Mouse (Mus musculus) hindbrain, embryonic 13.5 days (tissue): ENCODE measurements around the gene G3bp1. TPM values are rescaled to one million over a fixed set of nuclear protein-coding genes. Genes with fewer than 3 reads are reported as not detected.

Experiments used
- ATAC-seq: fragments of 200-750 bp; cut with Nextera tagmentation; 2 replicates; pipeline ENCODE4 v1.8.0; 2017; ENCODE audit warnings: moderate TSS enrichment; ENCODE audit not compliant: low FRiP score
- H3K27ac ChIP-seq: fragments of 300-500 bp; sonication (generic); 2 replicates; pipeline ENCODE4 v1.5.1; 2015; ENCODE audit warnings: inconsistent platforms, mild to moderate bottlenecking, moderate library complexity
- H3K27me3 ChIP-seq: fragments of 300-500 bp; sonication (generic); 2 replicates; pipeline ENCODE4 v1.6.1; 2015; ENCODE audit warnings: mild to moderate bottlenecking, inconsistent platforms
- H3K36me3 ChIP-seq: fragments of 300-500 bp; sonication (generic); 2 replicates; pipeline ENCODE4 v1.6.1; 2015; ENCODE audit warnings: mild to moderate bottlenecking, inconsistent platforms
- H3K4me1 ChIP-seq: fragments of 300-500 bp; sonication (generic); replicated peaks from 2 replicates; pipeline ENCODE4 v1.6.1; 2015; ENCODE audit warnings: inconsistent platforms
- H3K4me2 ChIP-seq: fragments of 300-500 bp; sonication (generic); 2 replicates; pipeline ENCODE4 v1.6.1; 2015; ENCODE audit warnings: inconsistent platforms, mild to moderate bottlenecking, moderate library complexity
- H3K4me3 ChIP-seq: fragments of 300-500 bp; sonication (generic); 2 replicates; pipeline ENCODE4 v1.5.1; 2015; ENCODE audit warnings: mild to moderate bottlenecking, inconsistent platforms
- H3K9ac ChIP-seq: fragments of 300-500 bp; sonication (generic); 2 replicates; pipeline ENCODE4 v1.6.1; 2015; ENCODE audit warnings: mild to moderate bottlenecking, inconsistent platforms
- H3K9me3 ChIP-seq: fragments of 300-500 bp; sonication (generic); 2 replicates; pipeline ENCODE4 v1.6.1; 2016; ENCODE audit warnings: inconsistent platforms
- WGBS: fragments of 180-500 bp; shearing (Covaris S2); methylation state at CpG from one replicate; pipeline ENCODE4 v1.1.7; 2015; 5-methylcytosine and 5-hydroxymethylcytosine counted together
- polyA plus RNA-seq: library from polyadenylated mRNA; unstranded; fragments of >200 nt; fragmentation: Nextera tagmentation; extraction: Ambion mirVana; gene quantifications from 2 replicates; pipeline ENCODE4 v1.2.1, GENCODE M21; 2015

The G3bp1 gene
- polyA plus RNA-seq, 1 experiment from 2014 or later, result 126 TPM

DNA sequence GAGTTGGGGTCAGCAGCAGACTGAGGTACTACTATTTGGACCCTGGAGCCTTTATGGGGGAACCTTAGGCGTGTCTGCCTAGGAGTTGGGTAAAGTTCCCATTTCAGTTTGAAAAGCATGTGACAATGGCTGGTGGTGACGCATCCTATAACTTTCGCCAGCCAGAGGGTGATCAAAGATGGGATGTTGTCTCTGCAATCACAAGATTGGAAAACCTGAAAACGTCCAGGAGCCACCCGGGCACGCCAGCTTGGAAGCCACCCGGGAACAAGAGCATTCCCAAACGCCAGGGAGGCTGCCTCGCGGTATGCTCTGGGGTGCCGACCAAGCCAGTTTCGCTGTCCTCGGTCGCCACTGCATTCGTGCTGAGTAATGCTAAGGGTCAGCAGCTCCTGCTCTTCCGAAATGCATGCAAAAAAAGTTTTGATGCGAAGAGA lies 856 bp upstream of the G3bp1 start:
- peak; percentile 7; the same call in 1 of the 2 replicates for ATAC-seq
- 3% methylated on average over 17 of the region's 17 CpGs for WGBS

GRCm38 (mm10) chr11:55469923-55470691 lies 622 bp downstream of the G3bp1 start:
- under 1% methylated on average over 46 of the region's 46 CpGs for WGBS
- H3K27ac ChIP-seq, result peak overlapping the region; percentile 93
- H3K4me1 ChIP-seq, result peaks cover 31% of the 10 kb centered on the region
- H3K4me2 ChIP-seq, result peak overlapping the region; percentile 88
- no peaks in the 10 kb centered on the region for H3K27me3 ChIP-seq
- peak overlapping the region; percentile 97 for H3K9ac ChIP-seq
- H3K9me3 ChIP-seq, result no peaks in the 10 kb centered on the region
- H3K36me3 ChIP-seq, result peaks cover 14% of the 10 kb centered on the region; the same call in 1 of the 2 replicates
- peak; percentile 43 for ATAC-seq
- H3K4me3 ChIP-seq, result peak overlapping the region; percentile 93

More for the DNA sequence above, 856 bp upstream of the G3bp1 start:
- Histone ChIP-seq H3K4me1 (peaks cover 26% of the 10 kb centered on the region), H3K4me3 (peak overlapping the region; percentile 45), H3K9me3 (no peaks in the 10 kb centered on the region), H3K36me3 (peaks cover 9% of the 10 kb centered on the region; the same call in 1 of the 2 replicates), H3K27me3 (no peaks in the 10 kb centered on the region), H3K4me2 (peak overlapping the region; percentile 82), H3K27ac (peak overlapping the region; percentile 92), H3K9ac (peak overlapping the region; percentile 76)

GRCm38 (mm10) chr11:55470761-55471160 lies 1.3 kb downstream of the G3bp1 start:
- no peak for ATAC-seq
- Histone ChIP-seq H3K27me3 (no peaks in the 10 kb centered on the region), H3K36me3 (peaks cover 14% of the 10 kb centered on the region; the same call in 1 of the 2 replicates), H3K4me1 (peaks cover 32% of the 10 kb centered on the region), H3K4me2 (peak overlapping the region; percentile 88), H3K4me3 (peak overlapping the region; percentile 93), H3K9me3 (no peaks in the 10 kb centered on the region), H3K9ac (peak overlapping the region; percentile 97), H3K27ac (no peak overlapping the region)
- 62% methylated on average over 8 of the region's 8 CpGs for WGBS

GRCm38 (mm10) chr11:55471467-55471866 lies 2.0 kb downstream of the G3bp1 start:
- Histone ChIP-seq H3K4me1 (peaks cover 35% of the 10 kb centered on the region), H3K4me3 (peak overlapping the region; percentile 93; the same call in 1 of the 2 replicates), H3K36me3 (peaks cover 14% of the 10 kb centered on the region; the same call in 1 of the 2 replicates), H3K9ac (no peak overlapping the region), H3K27me3 (no peaks in the 10 kb centered on the region), H3K4me2 (peak overlapping the region; percentile 88), H3K9me3 (no peaks in the 10 kb centered on the region), H3K27ac (no peak overlapping the region)
- ATAC-seq, result no peak
- 94% methylated on average over 7 of the region's 7 CpGs for WGBS

- no peak for ATAC-seq
- no peaks in the 10 kb centered on the region for H3K9me3 ChIP-seq
- no peak overlapping the region for H3K4me3 ChIP-seq
- peaks cover 14% of the 10 kb centered on the region; the same call in 1 of the 2 replicates for H3K36me3 ChIP-seq
- H3K4me1 ChIP-seq, result peaks cover 37% of the 10 kb centered on the region
- WGBS, result 86% methylated on average over 3 of the region's 3 CpGs
- H3K27ac ChIP-seq, result no peak overlapping the region
- no peaks in the 10 kb centered on the region for H3K27me3 ChIP-seq
- no peak overlapping the region for H3K9ac ChIP-seq
- no peak overlapping the region for H3K4me2 ChIP-seq
Observed at GRCm38 (mm10) chr11:55473219-55473618, 3.7 kb downstream of the G3bp1 start.

- Histone ChIP-seq H3K4me2 (no peak overlapping the region), H3K27ac (no peak overlapping the region), H3K9ac (no peak overlapping the region), H3K9me3 (no peaks in the 10 kb centered on the region), H3K36me3 (peaks cover 66% of the 10 kb centered on the region), H3K4me1 (no peaks in the 10 kb centered on the region), H3K4me3 (no peak overlapping the region), H3K27me3 (no peaks in the 10 kb centered on the region)
- WGBS, result 97% methylated on average over 7 of the region's 7 CpGs
- no peak for ATAC-seq
Observed at GRCm38 (mm10) chr11:55485443-55485842, 16.0 kb downstream of the G3bp1 start.

GRCm38 (mm10) chr11:55496158-55496557 lies 26.7 kb downstream of the G3bp1 start:
- ATAC-seq, result no peak
- Histone ChIP-seq H3K27me3 (no peaks in the 10 kb centered on the region), H3K27ac (no peak overlapping the region), H3K4me3 (no peak overlapping the region), H3K9me3 (no peaks in the 10 kb centered on the region), H3K4me2 (no peak overlapping the region), H3K9ac (no peak overlapping the region), H3K36me3 (peaks cover 92% of the 10 kb centered on the region), H3K4me1 (no peaks in the 10 kb centered on the region)
- WGBS, result 87% methylated on average over 6 of the region's 6 CpGs

GRCm38 (mm10) chr11:55497885-55498284 lies 28.4 kb downstream of the G3bp1 start:
- ATAC-seq, result no peak
- Histone ChIP-seq H3K9me3 (no peaks in the 10 kb centered on the region), H3K27ac (no peak overlapping the region), H3K9ac (no peak overlapping the region), H3K27me3 (no peaks in the 10 kb centered on the region), H3K4me2 (no peak overlapping the region), H3K4me1 (no peaks in the 10 kb centered on the region), H3K4me3 (no peak overlapping the region), H3K36me3 (peaks cover 90% of the 10 kb centered on the region)
- 70% methylated on average over 5 of the region's 5 CpGs for WGBS

DNA sequence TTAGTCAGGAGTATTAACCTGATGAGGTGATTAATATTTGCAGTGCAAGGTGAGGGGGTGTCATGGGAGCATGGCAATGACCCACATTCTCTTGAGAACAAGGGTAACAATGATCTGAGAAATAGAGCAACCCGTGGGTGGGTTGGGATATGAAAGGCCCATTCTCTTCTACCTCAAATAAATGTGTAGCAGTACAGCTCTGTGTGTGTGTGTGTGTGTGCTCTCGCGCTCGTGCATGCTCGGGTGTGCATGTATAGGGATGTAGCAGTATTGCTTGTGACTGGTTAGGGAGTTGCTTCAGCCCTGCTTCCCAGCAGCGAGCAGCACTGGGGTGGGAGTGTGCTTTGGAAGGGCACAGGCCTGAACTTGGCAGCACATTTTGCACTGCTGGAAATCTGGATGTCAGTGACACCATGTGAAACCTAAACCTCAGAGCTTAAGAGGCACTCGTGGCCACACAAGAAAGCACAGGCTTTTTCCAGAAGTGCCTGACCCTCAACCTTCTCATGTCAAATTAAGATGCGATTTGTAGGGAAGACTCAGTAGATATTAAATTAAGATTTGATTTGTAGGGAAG lies 32.6 kb downstream of the G3bp1 start:
- no peak overlapping the region for H3K27ac ChIP-seq
- 83% methylated on average over 8 of the region's 8 CpGs for WGBS
- H3K9me3 ChIP-seq, result no peaks in the 10 kb centered on the region
- H3K4me3 ChIP-seq, result no peak overlapping the region
- H3K36me3 ChIP-seq, result peaks cover 53% of the 10 kb centered on the region
- H3K9ac ChIP-seq, result no peak overlapping the region
- H3K27me3 ChIP-seq, result no peaks in the 10 kb centered on the region
- no peak overlapping the region for H3K4me2 ChIP-seq
- ATAC-seq, result no peak
- no peaks in the 10 kb centered on the region for H3K4me1 ChIP-seq

GRCm38 (mm10) chr11:55502886-55503285 lies 33.4 kb downstream of the G3bp1 start:
- Histone ChIP-seq H3K4me2 (no peak overlapping the region), H3K27me3 (no peaks in the 10 kb centered on the region), H3K9ac (no peak overlapping the region), H3K4me3 (no peak overlapping the region), H3K9me3 (no peaks in the 10 kb centered on the region), H3K27ac (no peak overlapping the region), H3K4me1 (no peaks in the 10 kb centered on the region), H3K36me3 (peaks cover 45% of the 10 kb centered on the region)
- 88% methylated on average over 5 of the region's 5 CpGs for WGBS
- ATAC-seq, result no peak

DNA sequence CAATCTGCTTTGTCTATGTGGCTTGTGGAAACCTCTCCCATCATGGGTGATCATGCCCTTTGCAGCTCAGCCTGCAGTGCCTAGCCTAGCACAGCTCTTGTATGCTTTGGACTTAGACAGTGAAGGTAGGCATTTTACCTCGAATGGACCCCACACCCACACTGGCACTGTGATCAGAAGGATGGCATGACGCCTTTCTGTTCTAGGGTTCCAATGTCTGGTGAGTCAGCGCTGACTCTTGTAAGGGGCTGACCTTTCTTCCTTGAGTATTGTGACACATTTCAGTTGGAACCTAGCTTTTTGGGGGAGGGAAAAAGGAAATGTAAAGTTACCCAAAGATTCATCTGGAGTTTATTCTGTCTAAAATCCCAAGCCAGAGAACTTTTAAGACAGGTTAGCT lies 36.0 kb downstream of the G3bp1 start:
- no peak overlapping the region for H3K4me2 ChIP-seq
- ATAC-seq, result no peak
- H3K4me3 ChIP-seq, result no peak overlapping the region
- H3K4me1 ChIP-seq, result no peaks in the 10 kb centered on the region
- H3K9ac ChIP-seq, result no peak overlapping the region
- H3K9me3 ChIP-seq, result no peaks in the 10 kb centered on the region
- no peak overlapping the region for H3K27ac ChIP-seq
- H3K36me3 ChIP-seq, result peaks cover 22% of the 10 kb centered on the region
- no peaks in the 10 kb centered on the region for H3K27me3 ChIP-seq
- WGBS, result 86% methylated on average over 3 of the region's 3 CpGs

GRCm38 (mm10) chr11:55511374-55511773 lies 41.9 kb downstream of the G3bp1 start:
- no peak for ATAC-seq
- Histone ChIP-seq H3K36me3 (peaks cover 19% of the 10 kb centered on the region), H3K9ac (no peak overlapping the region), H3K27ac (no peak overlapping the region), H3K4me1 (no peaks in the 10 kb centered on the region), H3K27me3 (no peaks in the 10 kb centered on the region), H3K4me2 (no peak overlapping the region), H3K4me3 (no peak overlapping the region), H3K9me3 (no peaks in the 10 kb centered on the region)
- WGBS, result 64% methylated on average over 5 of the region's 5 CpGs
